Mouse (Mus musculus): ENCODE measurements at regions not wholly inside any gene's neighbourhood (a gene's known extent, or its start where the extent isn't known, plus 50 kb on each side); places are given as distances from the start of the nearest gene placed in this dataset.

- Histone ChIP-seq H3K36me3 (ENCODE audit: insufficient read depth, low read length) (no peaks in the 10 kb centered on the region), H3K27me3 (ENCODE audit: insufficient read depth, low read length) (no peaks in the 10 kb centered on the region), H3K4me1 (replicated peaks; ENCODE audit: low read depth, low read length) (no peaks in the 10 kb centered on the region), H3K9me3 (ENCODE audit: low read length) (no peaks in the 10 kb centered on the region), H3K4me3 (replicated peaks; ENCODE audit: low read length) (no peak overlapping the region)
- TF ChIP-seq NANOG (IDR thresholded peaks at IDR 0.05; ENCODE audit: borderline replicate concordance, low read length) (no peak), POU5F1 (IDR thresholded peaks at IDR 0.05; ENCODE audit: borderline replicate concordance, low read length) (no peak), CTCF (conservative IDR thresholded peaks at IDR 0.05; ENCODE audit: low read length) (no peak)
Measured at GRCm38 (mm10) chr1:18583358-18584128, 318.6 kb upstream of the Defb41 start.

GRCm38 (mm10) chr1:18578625-18579024 is 313.7 kb upstream of the Defb41 start:
- no peak overlapping the region for H3K4me3 ChIP-seq (replicated peaks; ENCODE audit: low read length)
- H3K36me3 ChIP-seq (ENCODE audit: insufficient read depth, low read length) = no peaks in the 10 kb centered on the region
- no peak for TF ChIP-seq CTCF (conservative IDR thresholded peaks at IDR 0.05; ENCODE audit: low read length)
- TF ChIP-seq POU5F1 (IDR thresholded peaks at IDR 0.05; ENCODE audit: borderline replicate concordance, low read length) = no peak
- TF ChIP-seq NANOG (IDR thresholded peaks at IDR 0.05; ENCODE audit: borderline replicate concordance, low read length) = no peak
- no peaks in the 10 kb centered on the region for H3K27me3 ChIP-seq (ENCODE audit: insufficient read depth, low read length)
- H3K4me1 ChIP-seq (replicated peaks; ENCODE audit: low read depth, low read length) = no peaks in the 10 kb centered on the region
- H3K9me3 ChIP-seq (ENCODE audit: low read length) = no peaks in the 10 kb centered on the region

- no peak for TF ChIP-seq POU5F1 (IDR thresholded peaks at IDR 0.05; ENCODE audit: borderline replicate concordance, low read length)
- no peak for TF ChIP-seq CTCF (conservative IDR thresholded peaks at IDR 0.05; ENCODE audit: low read length)
- TF ChIP-seq NANOG (IDR thresholded peaks at IDR 0.05; ENCODE audit: borderline replicate concordance, low read length) = no peak
- Histone ChIP-seq H3K36me3 (ENCODE audit: insufficient read depth, low read length) (no peaks in the 10 kb centered on the region), H3K4me3 (replicated peaks; ENCODE audit: low read length) (no peak overlapping the region), H3K27me3 (ENCODE audit: insufficient read depth, low read length) (no peaks in the 10 kb centered on the region), H3K4me1 (replicated peaks; ENCODE audit: low read depth, low read length) (no peaks in the 10 kb centered on the region), H3K9me3 (ENCODE audit: low read length) (no peaks in the 10 kb centered on the region)
Measured at GRCm38 (mm10) chr1:18567086-18567485, 302.1 kb upstream of the Defb41 start.

- no peaks in the 10 kb centered on the region for H3K9me3 ChIP-seq (ENCODE audit: low read length)
- TF ChIP-seq CTCF (conservative IDR thresholded peaks at IDR 0.05; ENCODE audit: low read length) (no peak), POU5F1 (IDR thresholded peaks at IDR 0.05; ENCODE audit: borderline replicate concordance, low read length) (no peak), NANOG (IDR thresholded peaks at IDR 0.05; ENCODE audit: borderline replicate concordance, low read length) (no peak)
Measured at GRCm38 (mm10) chr1:18551211-18551610, 286.3 kb upstream of the Defb41 start.

GRCm38 (mm10) chr1:18531702-18532101 is 266.8 kb upstream of the Defb41 start:
- TF ChIP-seq POU5F1 (IDR thresholded peaks at IDR 0.05; ENCODE audit: borderline replicate concordance, low read length) (no peak), CTCF (conservative IDR thresholded peaks at IDR 0.05; ENCODE audit: low read length) (no peak), NANOG (IDR thresholded peaks at IDR 0.05; ENCODE audit: borderline replicate concordance, low read length) (no peak)
- Histone ChIP-seq H3K36me3 (ENCODE audit: insufficient read depth, low read length) (no peaks in the 10 kb centered on the region), H3K27me3 (ENCODE audit: insufficient read depth, low read length) (no peaks in the 10 kb centered on the region), H3K9me3 (ENCODE audit: low read length) (peaks cover 5% of the 10 kb centered on the region; the same call in 1 of the 2 replicates), H3K4me3 (replicated peaks; ENCODE audit: low read length) (no peak overlapping the region), H3K4me1 (replicated peaks; ENCODE audit: low read depth, low read length) (no peaks in the 10 kb centered on the region)

More at GRCm38 (mm10) chr1:18551211-18551610, 286.3 kb upstream of the Defb41 start:
- H3K4me3 ChIP-seq (replicated peaks; ENCODE audit: low read length) = no peak overlapping the region
- H3K4me1 ChIP-seq (replicated peaks; ENCODE audit: low read depth, low read length) = no peaks in the 10 kb centered on the region
- no peaks in the 10 kb centered on the region for H3K27me3 ChIP-seq (ENCODE audit: insufficient read depth, low read length)
- no peaks in the 10 kb centered on the region for H3K36me3 ChIP-seq (ENCODE audit: insufficient read depth, low read length)

GRCm38 (mm10) chr1:18524485-18524884 is 259.5 kb upstream of the Defb41 start:
- Histone ChIP-seq H3K4me3 (replicated peaks; ENCODE audit: low read length) (no peak overlapping the region), H3K9me3 (ENCODE audit: low read length) (peaks cover 11% of the 10 kb centered on the region), H3K36me3 (ENCODE audit: insufficient read depth, low read length) (no peaks in the 10 kb centered on the region), H3K27me3 (ENCODE audit: insufficient read depth, low read length) (no peaks in the 10 kb centered on the region), H3K4me1 (replicated peaks; ENCODE audit: low read depth, low read length) (no peaks in the 10 kb centered on the region)
- TF ChIP-seq NANOG (IDR thresholded peaks at IDR 0.05; ENCODE audit: borderline replicate concordance, low read length) = no peak
- no peak for TF ChIP-seq POU5F1 (IDR thresholded peaks at IDR 0.05; ENCODE audit: borderline replicate concordance, low read length)
- TF ChIP-seq CTCF (conservative IDR thresholded peaks at IDR 0.05; ENCODE audit: low read length) = no peak

- H3K4me1 ChIP-seq (replicated peaks; ENCODE audit: low read depth, low read length) = no peaks in the 10 kb centered on the region
- H3K4me3 ChIP-seq (replicated peaks; ENCODE audit: low read length) = no peak overlapping the region
- no peaks in the 10 kb centered on the region for H3K36me3 ChIP-seq (ENCODE audit: insufficient read depth, low read length)
- peaks cover 11% of the 10 kb centered on the region for H3K9me3 ChIP-seq (ENCODE audit: low read length)
- TF ChIP-seq POU5F1 (IDR thresholded peaks at IDR 0.05; ENCODE audit: borderline replicate concordance, low read length) (no peak), NANOG (IDR thresholded peaks at IDR 0.05; ENCODE audit: borderline replicate concordance, low read length) (no peak), CTCF (conservative IDR thresholded peaks at IDR 0.05; ENCODE audit: low read length) (no peak)
- no peaks in the 10 kb centered on the region for H3K27me3 ChIP-seq (ENCODE audit: insufficient read depth, low read length)
Measured at GRCm38 (mm10) chr1:18522902-18523301, 258.0 kb upstream of the Defb41 start.

- TF ChIP-seq POU5F1 (IDR thresholded peaks at IDR 0.05; ENCODE audit: borderline replicate concordance, low read length) (no peak), CTCF (conservative IDR thresholded peaks at IDR 0.05; ENCODE audit: low read length) (no peak), NANOG (IDR thresholded peaks at IDR 0.05; ENCODE audit: borderline replicate concordance, low read length) (no peak)
- Histone ChIP-seq H3K4me3 (replicated peaks; ENCODE audit: low read length) (no peak overlapping the region), H3K27me3 (ENCODE audit: insufficient read depth, low read length) (no peaks in the 10 kb centered on the region), H3K4me1 (replicated peaks; ENCODE audit: low read depth, low read length) (no peaks in the 10 kb centered on the region), H3K36me3 (ENCODE audit: insufficient read depth, low read length) (no peaks in the 10 kb centered on the region), H3K9me3 (ENCODE audit: low read length) (peaks cover 14% of the 10 kb centered on the region)
Measured at GRCm38 (mm10) chr1:18512764-18513163, 247.8 kb upstream of the Defb41 start.

Measured in E14TG2a.4 (cell line).